Mouse (Mus musculus): Measurements from ENCODE around the gene Hsd17b12. TPM values are rescaled to one million over a fixed set of nuclear protein-coding genes. Genes with fewer than 3 reads are reported as not detected.

The Hsd17b12 gene
- polyA plus RNA-seq, 1 experiment, result 27.4 TPM

DNA sequence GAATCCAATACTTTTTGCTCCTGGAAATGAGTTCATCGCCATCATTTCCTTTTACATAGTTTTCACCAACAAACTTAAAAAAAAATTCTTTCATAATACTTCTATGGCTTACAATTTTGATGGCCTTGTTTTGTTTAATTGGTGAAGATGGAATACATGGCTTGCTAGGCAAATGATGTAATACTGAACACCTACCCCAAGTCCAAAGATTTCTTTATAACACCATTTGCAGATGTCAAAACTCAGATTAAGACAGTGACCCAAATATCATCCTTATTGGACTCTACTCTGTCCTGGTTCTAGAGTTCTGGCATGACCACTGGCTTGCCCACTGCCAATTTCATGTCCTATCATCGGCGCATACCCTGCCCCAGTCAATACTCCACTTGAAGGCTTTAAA lies 106.9 kb downstream of the Hsd17b12 start:
- TF ChIP-seq POLR2A (IDR thresholded peaks at IDR 0.05; ENCODE audit: borderline replicate concordance, extremely low read depth, low read depth, low read length) (no peak), CTCF (IDR thresholded peaks at IDR 0.05; ENCODE audit: insufficient read depth, low read length) (no peak)
- DNase-seq, result no peak
- Histone ChIP-seq H3K4me1 (ENCODE audit: control insufficient read depth, insufficient read depth, low read length) (no peaks in the 10 kb centered on the region), H3K4me3 (replicated peaks; ENCODE audit: extremely low read depth, low read depth, low read length) (no peak overlapping the region)
- WGBS, result 98% methylated on average over 3 of the region's 3 CpGs

GRCm38 (mm10) chr2:94049471-94050176 lies 108.1 kb downstream of the Hsd17b12 start:
- no peak for DNase-seq
- TF ChIP-seq POLR2A (IDR thresholded peaks at IDR 0.05; ENCODE audit: borderline replicate concordance, extremely low read depth, low read depth, low read length) (no peak), CTCF (IDR thresholded peaks at IDR 0.05; ENCODE audit: insufficient read depth, low read length) (no peak)
- H3K4me3 ChIP-seq (replicated peaks; ENCODE audit: extremely low read depth, low read depth, low read length), result no peak overlapping the region
- 55% methylated on average over 5 of the region's 5 CpGs for WGBS
- H3K4me1 ChIP-seq (ENCODE audit: control insufficient read depth, insufficient read depth, low read length), result no peaks in the 10 kb centered on the region

GRCm38 (mm10) chr2:94048733-94049470 lies 108.9 kb downstream of the Hsd17b12 start:
- WGBS, result 73% methylated on average over 5 of the region's 5 CpGs
- no peak for TF ChIP-seq CTCF (IDR thresholded peaks at IDR 0.05; ENCODE audit: insufficient read depth, low read length)
- TF ChIP-seq POLR2A (IDR thresholded peaks at IDR 0.05; ENCODE audit: borderline replicate concordance, extremely low read depth, low read depth, low read length), result no peak
- no peak overlapping the region for H3K4me3 ChIP-seq (replicated peaks; ENCODE audit: extremely low read depth, low read depth, low read length)
- no peaks in the 10 kb centered on the region; the same call in 1 of the 2 replicates for H3K4me1 ChIP-seq (ENCODE audit: control insufficient read depth, insufficient read depth, low read length)
- no peak for DNase-seq

GRCm38 (mm10) chr2:94048271-94048670 lies 109.5 kb downstream of the Hsd17b12 start:
- no peak for DNase-seq
- 88% methylated on average over 1 of the region's 1 CpGs for WGBS
- TF ChIP-seq POLR2A (IDR thresholded peaks at IDR 0.05; ENCODE audit: borderline replicate concordance, extremely low read depth, low read depth, low read length) (no peak), CTCF (IDR thresholded peaks at IDR 0.05; ENCODE audit: insufficient read depth, low read length) (no peak)
- H3K4me1 ChIP-seq (ENCODE audit: control insufficient read depth, insufficient read depth, low read length), result no peaks in the 10 kb centered on the region; the same call in 1 of the 2 replicates
- no peak overlapping the region for H3K4me3 ChIP-seq (replicated peaks; ENCODE audit: extremely low read depth, low read depth, low read length)

DNA sequence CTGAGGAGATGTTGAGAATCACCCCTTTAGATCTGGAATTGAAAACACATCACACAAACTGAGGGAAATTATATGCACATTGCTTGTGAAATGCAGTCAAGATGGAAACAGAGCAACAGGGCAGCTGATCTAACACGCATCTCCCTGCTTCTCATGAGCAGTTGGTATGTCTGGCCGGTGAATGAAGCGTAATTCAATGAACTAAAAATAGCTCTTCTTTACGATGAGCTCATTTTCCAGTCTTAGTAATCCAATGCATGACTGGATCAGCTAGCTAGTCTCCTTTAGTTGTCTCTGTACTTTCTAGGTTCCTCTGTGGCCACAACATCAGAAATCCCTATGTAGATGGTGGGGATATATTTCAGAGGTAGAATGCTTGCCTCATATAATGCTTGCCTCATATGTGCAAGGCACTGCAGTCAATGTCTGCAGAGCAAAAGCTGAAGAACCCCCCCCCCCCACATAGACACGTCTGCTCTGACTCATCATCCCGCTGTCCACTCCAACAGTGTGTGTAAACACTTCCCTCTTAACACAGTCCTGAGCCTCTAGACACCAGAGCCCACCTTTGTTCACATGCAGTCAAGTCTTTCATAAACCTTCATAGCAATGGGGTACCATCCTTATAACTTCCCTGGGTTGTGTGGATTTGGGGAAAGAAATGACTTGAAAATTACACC lies 112.2 kb downstream of the Hsd17b12 start:
- TF ChIP-seq POLR2A (IDR thresholded peaks at IDR 0.05; ENCODE audit: borderline replicate concordance, extremely low read depth, low read depth, low read length) (no peak), CTCF (IDR thresholded peaks at IDR 0.05; ENCODE audit: insufficient read depth, low read length) (no peak)
- WGBS, result 46% methylated on average over 6 of the region's 6 CpGs
- Histone ChIP-seq H3K4me1 (ENCODE audit: control insufficient read depth, insufficient read depth, low read length) (no peaks in the 10 kb centered on the region; the same call in 1 of the 2 replicates), H3K4me3 (replicated peaks; ENCODE audit: extremely low read depth, low read depth, low read length) (no peak overlapping the region)
- DNase-seq, result no peak

- no peak for DNase-seq
- TF ChIP-seq CTCF (IDR thresholded peaks at IDR 0.05; ENCODE audit: insufficient read depth, low read length), result no peak
- no peak for TF ChIP-seq POLR2A (IDR thresholded peaks at IDR 0.05; ENCODE audit: borderline replicate concordance, extremely low read depth, low read depth, low read length)
- H3K4me1 ChIP-seq (ENCODE audit: control insufficient read depth, insufficient read depth, low read length), result no peaks in the 10 kb centered on the region; the same call in 1 of the 2 replicates
- WGBS, result 78% methylated on average over 2 of the region's 2 CpGs
- H3K4me3 ChIP-seq (replicated peaks; ENCODE audit: extremely low read depth, low read depth, low read length), result no peak overlapping the region
Observed at GRCm38 (mm10) chr2:94044174-94044573, 113.6 kb downstream of the Hsd17b12 start.

DNA sequence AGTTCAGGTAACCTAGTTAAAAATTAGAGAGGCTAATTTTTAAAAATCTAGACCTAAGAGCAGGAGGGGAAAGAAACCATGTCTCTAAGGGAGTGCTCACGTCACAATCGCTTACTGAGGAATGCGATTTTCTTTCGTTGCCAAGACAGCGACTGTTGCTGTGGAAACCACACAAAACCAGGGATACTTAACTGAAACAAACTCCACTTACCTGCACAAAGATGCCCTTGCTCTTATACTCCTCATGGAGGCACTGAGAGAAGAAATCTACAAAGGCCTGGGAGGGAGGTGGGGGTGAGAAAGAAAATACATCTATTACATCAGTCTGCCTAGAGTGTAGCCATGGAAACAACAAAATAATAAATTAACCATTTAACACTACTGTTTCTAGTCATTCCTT lies 114.1 kb downstream of the Hsd17b12 start:
- DNase-seq, result no peak
- TF ChIP-seq CTCF (IDR thresholded peaks at IDR 0.05; ENCODE audit: insufficient read depth, low read length) (no peak), POLR2A (IDR thresholded peaks at IDR 0.05; ENCODE audit: borderline replicate concordance, extremely low read depth, low read depth, low read length) (no peak)
- Histone ChIP-seq H3K4me3 (replicated peaks; ENCODE audit: extremely low read depth, low read depth, low read length) (no peak overlapping the region), H3K4me1 (ENCODE audit: control insufficient read depth, insufficient read depth, low read length) (no peaks in the 10 kb centered on the region; the same call in 1 of the 2 replicates)
- WGBS, result 52% methylated on average over 5 of the region's 5 CpGs

DNA sequence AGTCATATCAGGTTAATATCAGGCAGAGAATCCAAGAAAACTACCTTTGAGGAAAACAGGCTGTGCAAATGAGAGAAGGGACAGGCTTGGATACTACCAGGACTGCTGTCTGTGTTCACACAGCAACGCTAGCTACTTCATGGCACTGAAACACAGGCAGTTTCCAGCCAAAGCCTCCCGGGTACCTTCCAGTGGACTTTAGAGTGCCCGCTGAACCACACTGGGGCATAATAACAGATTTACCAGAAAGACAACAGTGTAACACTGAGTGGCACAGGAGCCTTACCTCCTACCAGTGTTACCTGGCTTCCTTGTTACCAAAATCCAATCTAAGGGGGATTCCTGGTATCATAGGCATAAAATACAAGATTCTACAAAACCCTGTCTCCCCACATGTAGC lies 115.3 kb downstream of the Hsd17b12 start:
- no peak overlapping the region for H3K4me3 ChIP-seq (replicated peaks; ENCODE audit: extremely low read depth, low read depth, low read length)
- H3K4me1 ChIP-seq (ENCODE audit: control insufficient read depth, insufficient read depth, low read length), result no peaks in the 10 kb centered on the region; the same call in 1 of the 2 replicates
- TF ChIP-seq POLR2A (IDR thresholded peaks at IDR 0.05; ENCODE audit: borderline replicate concordance, extremely low read depth, low read depth, low read length) (no peak), CTCF (IDR thresholded peaks at IDR 0.05; ENCODE audit: insufficient read depth, low read length) (no peak)
- no peak for DNase-seq
- WGBS, result 92% methylated on average over 3 of the region's 3 CpGs

DNA sequence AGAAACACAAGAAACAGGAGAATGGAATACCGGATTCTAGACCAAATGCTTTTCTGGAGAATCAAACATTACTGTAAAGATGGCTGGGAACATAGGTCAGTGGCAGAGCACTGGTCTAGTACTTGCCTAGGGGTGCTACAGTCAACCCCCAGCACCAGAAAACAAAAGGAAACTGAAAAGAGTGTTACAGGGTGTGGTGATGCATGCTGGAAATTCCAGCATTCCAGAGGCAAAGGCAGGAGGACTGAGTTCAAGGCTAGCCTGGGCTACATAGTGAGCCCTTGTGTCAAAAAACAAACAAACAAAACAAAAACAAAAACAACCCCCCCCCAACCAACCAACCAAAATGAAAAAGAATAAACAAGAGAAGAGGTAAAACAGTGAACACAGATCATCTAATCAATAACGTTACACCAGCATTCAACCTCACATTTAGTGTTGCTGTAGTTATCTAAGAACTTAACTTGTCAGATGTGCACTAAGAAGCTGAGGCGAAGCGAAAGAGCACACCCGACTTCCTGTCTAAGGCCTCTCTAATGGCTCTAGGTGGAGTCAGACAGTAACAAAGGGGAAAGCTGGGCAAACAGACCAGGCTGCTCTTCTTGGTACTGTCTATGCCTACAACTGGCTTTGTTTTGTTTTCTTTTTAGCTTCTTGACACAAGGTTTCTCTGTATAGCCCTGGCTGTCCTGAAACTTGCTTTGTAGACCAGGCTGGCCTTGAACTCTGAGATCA lies 117.2 kb downstream of the Hsd17b12 start:
- no peak for TF ChIP-seq CTCF (IDR thresholded peaks at IDR 0.05; ENCODE audit: insufficient read depth, low read length)
- Histone ChIP-seq H3K4me3 (replicated peaks; ENCODE audit: extremely low read depth, low read depth, low read length) (no peak overlapping the region), H3K4me1 (ENCODE audit: control insufficient read depth, insufficient read depth, low read length) (no peaks in the 10 kb centered on the region; the same call in 1 of the 2 replicates)
- WGBS, result 68% methylated on average over 5 of the region's 5 CpGs
- DNase-seq, result no peak
